Mouse (Mus musculus): ENCODE data around the gene Zzz3. TPM values are rescaled to one million over a fixed set of nuclear protein-coding genes. Genes with fewer than 3 reads are reported as not detected.

The Zzz3 gene
- total and polyA plus RNA-seq, 3 experiments, result 64.2 to 116 (median 94.9) TPM

DNA sequence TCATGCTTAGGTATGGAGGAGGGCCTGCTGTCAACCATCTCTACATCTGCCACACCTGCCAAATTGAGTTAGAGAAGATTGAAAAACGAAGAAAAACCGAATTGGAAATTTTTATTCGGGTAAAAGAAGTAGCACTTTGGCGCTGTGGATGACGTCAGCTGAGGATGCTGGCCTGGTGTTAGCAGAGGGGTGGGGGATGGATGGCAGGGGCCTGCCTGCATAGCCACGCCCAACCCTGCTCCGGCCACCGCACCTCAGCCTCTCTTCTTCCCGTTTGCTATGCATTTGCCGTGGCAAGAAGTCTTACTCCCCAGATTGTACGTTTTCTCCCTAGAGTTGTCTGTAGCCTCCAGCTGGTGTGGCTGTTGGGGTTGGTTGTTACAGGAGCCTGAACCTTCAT lies 11.2 kb upstream of the Zzz3 start:
- no peaks in the 10 kb centered on the region for H3K79me2 ChIP-seq (replicated peaks; ENCODE audit: control insufficient read depth, extremely low read depth, insufficient read depth, poor library complexity, severe bottlenecking)
- H3K36me3 ChIP-seq (replicated peaks in 1 of 2; ENCODE audit: control insufficient read depth in 1 of 2, insufficient read depth in 1 of 2, low read length in 1 of 2), result peaks cover 57 to 82% of the 10 kb centered on the region in 2 experiments
- no peak overlapping the region for H3K4me3 ChIP-seq (replicated peaks in 1 of 3; ENCODE audit: low read depth in 2 of 3, low read length in 2 of 3, poor library complexity in 1 of 3)
- no peak for DNase-seq (ENCODE audit: extremely low read depth)
- no peak overlapping the region for H3K9ac ChIP-seq (ENCODE audit: insufficient read depth, low read depth)
- H3K9me3 ChIP-seq (replicated peaks; ENCODE audit: low read length), result no peaks in the 10 kb centered on the region
- dilution Hi-C loops (cut with MboI; ENCODE audit: extremely low pct_ligation_motif_present, extremely low pct_unique_long_range_greater_than_20kb, low sequenced_read_pairs), result no loop called here
- H3K4me2 ChIP-seq (ENCODE audit: insufficient read depth, low read depth, poor library complexity, severe bottlenecking), result no peak overlapping the region
- no peaks in the 10 kb centered on the region for H3K27me3 ChIP-seq (replicated peaks)
- H3K27ac ChIP-seq (ENCODE audit: insufficient read depth, low read depth), result no peak overlapping the region
- no peaks in the 10 kb centered on the region for H3K4me1 ChIP-seq (ENCODE audit: control insufficient read depth in 1 of 2, insufficient read depth in 2 of 2)
- in situ Hi-C loops (cut with MboI; ENCODE audit: low pct_ligation_motif_present, low pct_unique_long_range_greater_than_20kb, low sequenced_read_pairs), result loop anchor here (10.0 kb wide), 1 partner anchor 361 kb away; no protein-coding TSS in a partner anchor
- TF ChIP-seq MEF2A (IDR thresholded peaks at IDR 0.05; ENCODE audit: borderline replicate concordance, low read depth, low read length), result no peak
- TF ChIP-seq POLR2AphosphoS2 (IDR thresholded peaks at IDR 0.05; ENCODE audit: low read depth, low read length), result no peak
- TF ChIP-seq NELFE (IDR thresholded peaks at IDR 0.05; ENCODE audit: low read depth, low read length), result no peak
- no peak for TF ChIP-seq ETS1 (conservative IDR thresholded peaks at IDR 0.05; ENCODE audit: low read depth, low read length)
- TF ChIP-seq UBTF (IDR thresholded peaks at IDR 0.05; ENCODE audit: low read depth, low read length), result no peak
- TF ChIP-seq EP300 (IDR thresholded peaks at IDR 0.05; ENCODE audit: low read length), result no peak
- no peak for TF ChIP-seq MAZ (IDR thresholded peaks at IDR 0.05; ENCODE audit: low read depth, low read length)
- no peak for TF ChIP-seq NRF1 (IDR thresholded peaks at IDR 0.05; ENCODE audit: low read depth, low read length)
- TF ChIP-seq IRF4 (IDR thresholded peaks at IDR 0.05; ENCODE audit: low read depth, low read length), result no peak

DNA sequence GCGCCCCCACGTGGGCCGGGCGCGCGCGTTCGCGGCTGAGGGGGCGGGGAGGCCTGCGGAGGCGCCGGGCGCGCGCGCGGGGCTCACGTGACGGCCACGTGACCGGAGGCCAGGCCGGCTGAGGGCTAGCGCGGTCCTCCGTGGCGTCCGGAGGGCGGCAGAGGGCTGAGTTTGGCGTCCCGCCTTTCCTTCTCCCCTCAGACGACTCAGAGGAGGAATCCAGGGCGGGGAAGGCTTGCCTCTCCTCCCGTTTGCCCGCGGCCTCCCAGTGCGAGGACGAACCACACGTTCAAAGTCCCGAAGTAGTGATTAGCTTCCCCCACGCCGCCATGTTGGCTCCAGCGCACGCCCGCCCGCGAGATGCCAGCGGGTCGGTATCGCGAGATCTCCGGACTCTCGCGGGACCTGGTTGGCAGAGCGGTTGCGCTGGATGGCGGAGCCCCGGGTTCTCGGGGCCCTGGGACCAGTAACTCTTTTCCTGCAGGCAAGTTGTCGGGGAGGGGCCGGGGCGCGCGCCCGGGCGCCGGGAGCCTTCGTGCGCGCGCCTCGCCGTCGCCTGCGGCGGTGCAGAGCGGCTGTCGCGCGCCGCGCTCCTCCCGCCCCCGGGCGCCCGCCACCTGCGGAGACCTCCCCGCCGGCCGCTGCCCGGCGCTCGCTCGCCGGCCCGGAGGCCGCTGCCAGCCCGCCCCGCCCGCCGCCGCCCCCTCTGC lies 1.2 kb downstream of the Zzz3 start:
- Histone ChIP-seq H3K4me1 (ENCODE audit: control insufficient read depth in 1 of 2, insufficient read depth in 2 of 2) (peaks cover 21 to 60% of the 10 kb centered on the region in 2 experiments), H3K27me3 (replicated peaks) (no peaks in the 10 kb centered on the region), H3K79me2 (replicated peaks; ENCODE audit: control insufficient read depth, extremely low read depth, insufficient read depth, poor library complexity, severe bottlenecking) (peaks cover 55% of the 10 kb centered on the region), H3K9ac (ENCODE audit: insufficient read depth, low read depth) (peak overlapping the region; percentile 83), H3K9me3 (replicated peaks; ENCODE audit: low read length) (no peaks in the 10 kb centered on the region), H3K4me3 (replicated peaks in 1 of 3; ENCODE audit: low read depth in 2 of 3, low read length in 2 of 3, poor library complexity in 1 of 3) (peak overlapping the region; percentile 75 to 90 (median 76)), H3K27ac (ENCODE audit: insufficient read depth, low read depth) (peak overlapping the region; percentile 92), H3K36me3 (replicated peaks in 1 of 2; ENCODE audit: control insufficient read depth in 1 of 2, insufficient read depth in 1 of 2, low read length in 1 of 2) (peaks cover 6 to 56% of the 10 kb centered on the region in 2 experiments), H3K4me2 (ENCODE audit: insufficient read depth, low read depth, poor library complexity, severe bottlenecking) (no peak overlapping the region)
- in situ Hi-C loops (cut with MboI; ENCODE audit: low pct_ligation_motif_present, low pct_unique_long_range_greater_than_20kb, low sequenced_read_pairs), result loop anchor here (5.0 kb wide), 1 partner anchor 81 kb away; no protein-coding TSS in a partner anchor
- peak; percentile 99 for DNase-seq (ENCODE audit: extremely low read depth)
- dilution Hi-C loops (cut with MboI; ENCODE audit: extremely low pct_ligation_motif_present, extremely low pct_unique_long_range_greater_than_20kb, low sequenced_read_pairs), result no loop called here
- TF ChIP-seq POLR2A (IDR thresholded peaks at IDR 0.05; ENCODE audit: low read depth, low read length) (peak; percentile 98), ETS1 (conservative IDR thresholded peaks at IDR 0.05; ENCODE audit: low read depth, low read length) (no peak), HCFC1 (IDR thresholded peaks at IDR 0.05; ENCODE audit: low read depth, low read length) (peak; percentile 84), MXI1 (IDR thresholded peaks at IDR 0.05; ENCODE audit: low read depth, low read length) (peak; percentile 91), POLR2AphosphoS2 (IDR thresholded peaks at IDR 0.05; ENCODE audit: low read depth, low read length) (no peak; the same call in 1 of the 2 replicates), TCF12 (IDR thresholded peaks at IDR 0.05; ENCODE audit: low read depth, low read length) (peak; percentile 96), MAX (IDR thresholded peaks at IDR 0.05; ENCODE audit: low read length) (peak; percentile 98), ELF1 (IDR thresholded peaks at IDR 0.05; ENCODE audit: low read depth, low read length) (no peak), NELFE (IDR thresholded peaks at IDR 0.05; ENCODE audit: low read depth, low read length) (peak; percentile 95), SMC3 (IDR thresholded peaks at IDR 0.05; ENCODE audit: low read depth, low read length) (no peak), MEF2A (IDR thresholded peaks at IDR 0.05; ENCODE audit: borderline replicate concordance, low read depth, low read length) (peak; percentile 20; the same call in 1 of the 2 replicates), CHD1 (IDR thresholded peaks at IDR 0.05; ENCODE audit: low read depth, low read length) (no peak), CTCF (conservative IDR thresholded peaks at IDR 0.05 in 1 of 2, IDR thresholded peaks at IDR 0.05 in 1 of 2; ENCODE audit: low read depth in 2 of 2, low read length in 2 of 2) (no peak), KAT2A (IDR thresholded peaks at IDR 0.05; ENCODE audit: insufficient replicate concordance, low read length) (peak; percentile 61; the same call in 1 of the 2 replicates), GABPA (IDR thresholded peaks at IDR 0.05; ENCODE audit: insufficient replicate concordance, low read depth, low read length) (no peak), USF2 (conservative IDR thresholded peaks at IDR 0.05; ENCODE audit: low read depth, low read length) (peak; percentile 94), JUND (conservative IDR thresholded peaks at IDR 0.05; ENCODE audit: low read depth, low read length) (no peak), CHD2 (IDR thresholded peaks at IDR 0.05; ENCODE audit: low read length) (peak; percentile 99), EP300 (IDR thresholded peaks at IDR 0.05; ENCODE audit: low read length) (no peak), ZMIZ1 (IDR thresholded peaks at IDR 0.05; ENCODE audit: low read depth, low read length) (peak; percentile 84), NRF1 (IDR thresholded peaks at IDR 0.05; ENCODE audit: low read depth, low read length) (peak; percentile 71), MYC (IDR thresholded peaks at IDR 0.05; ENCODE audit: low read depth, low read length) (peak; percentile 98), SIN3A (IDR thresholded peaks at IDR 0.05; ENCODE audit: low read length) (peak; percentile 46), ZC3H11A (IDR thresholded peaks at IDR 0.05; ENCODE audit: low read depth, low read length) (no peak), RAD21 (IDR thresholded peaks at IDR 0.05; ENCODE audit: low read depth, low read length) (no peak), UBTF (IDR thresholded peaks at IDR 0.05; ENCODE audit: low read depth, low read length) (no peak), JUN (IDR thresholded peaks at IDR 0.05; ENCODE audit: insufficient read depth, low read depth, low read length) (no peak), USF1 (IDR thresholded peaks at IDR 0.05; ENCODE audit: low read depth, low read length) (peak; percentile 93)

All from CH12.LX (cell line).